Mouse (Mus musculus): ENCODE data around the gene L3mbtl4.
"Not testable (repeated sequence)": the region's sequence is repeated elsewhere in the genome, so short reads cannot be mapped to it uniquely, and the experiment has no call there.

Gene L3mbtl4

GRCm38 (mm10) chr17:68388481-68388880, 114.9 kb downstream of the L3mbtl4 start:
- no peak for DNase-seq (ENCODE audit: low read depth)

DNA sequence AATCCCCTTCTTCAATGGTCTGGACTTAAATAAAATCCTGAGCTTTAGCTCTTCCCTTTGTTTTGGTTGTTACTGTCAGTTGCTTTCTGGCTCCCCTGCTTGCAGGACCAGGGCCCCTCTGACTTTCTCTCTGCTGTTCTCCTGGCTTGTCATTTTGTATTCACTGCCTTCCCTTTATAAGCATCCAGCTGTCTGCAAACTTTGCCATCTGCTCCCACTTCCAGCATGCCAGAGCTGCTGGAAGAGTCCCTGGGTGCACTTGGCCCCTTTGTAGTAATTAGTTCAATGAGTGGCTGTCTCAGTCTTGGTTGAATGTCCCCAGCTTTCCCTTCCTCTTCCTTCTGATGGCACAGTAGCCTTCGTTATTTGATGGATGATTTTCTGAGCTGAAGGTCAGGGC, 132.4 kb downstream of the L3mbtl4 start:
- no peak for DNase-seq (ENCODE audit: low read depth)

DNA sequence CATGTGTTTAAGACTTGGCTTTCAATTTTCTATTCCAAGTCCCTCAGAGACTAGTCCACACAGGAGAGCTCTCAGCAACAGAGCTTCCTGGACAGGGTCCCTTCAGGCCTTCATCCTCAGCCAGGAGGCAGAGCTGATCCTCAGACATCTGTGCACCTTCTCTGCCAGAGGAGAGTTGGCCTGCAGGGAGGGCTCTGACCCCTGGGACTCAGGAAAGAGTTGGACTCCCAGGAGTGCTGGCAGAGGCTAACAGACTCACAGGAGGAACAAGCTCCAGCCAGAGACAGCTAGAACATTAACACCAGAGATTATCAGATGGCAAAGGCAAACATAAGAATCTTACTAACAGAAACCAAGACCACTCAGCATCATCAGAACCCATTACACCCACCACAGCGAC, 133.5 kb downstream of the L3mbtl4 start:
- DNase-seq (ENCODE audit: low read depth), result not testable (repeated sequence)

DNA sequence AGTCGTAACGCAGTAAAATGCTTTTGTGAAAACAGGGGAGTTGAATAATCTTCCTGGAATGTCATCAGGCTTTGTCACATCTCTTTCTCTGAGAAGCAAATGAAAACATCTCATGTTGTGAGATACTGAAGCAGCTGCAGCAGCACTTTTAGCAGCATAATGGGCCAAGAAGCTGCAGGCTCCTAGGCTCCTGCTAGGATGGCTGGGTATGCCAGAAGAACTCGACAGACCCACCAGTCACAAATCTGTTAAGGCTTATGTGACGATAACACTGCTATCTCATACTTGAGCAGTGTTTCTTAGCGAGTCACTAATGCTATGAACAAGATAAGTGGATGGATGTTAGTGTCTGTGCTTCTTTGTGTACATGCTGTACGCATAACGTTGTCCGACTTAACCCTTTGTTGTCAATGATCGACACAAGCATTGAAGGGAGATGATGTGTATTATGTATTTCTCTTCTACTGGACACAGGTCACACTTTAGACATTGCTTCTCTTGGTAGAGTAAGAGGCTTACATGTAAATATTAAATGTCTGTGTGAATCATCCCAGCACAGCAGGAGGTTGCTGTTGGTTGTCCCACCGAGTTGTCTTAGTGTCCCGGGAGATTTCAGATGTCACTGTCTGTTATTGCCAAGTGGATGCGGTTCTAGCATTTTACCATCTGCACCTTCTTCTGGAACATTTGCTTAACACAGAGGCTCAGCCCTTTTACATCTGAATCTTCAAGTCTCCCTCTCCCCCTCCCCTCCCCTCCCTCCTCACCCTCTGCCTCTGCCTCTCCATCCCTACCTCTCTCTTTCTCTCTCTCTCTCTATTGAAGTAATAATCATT, 149.3 kb downstream of the L3mbtl4 start:
- DNase-seq (ENCODE audit: low read depth), result no peak

- no peak for DNase-seq (ENCODE audit: low read depth)
Measured at GRCm38 (mm10) chr17:68433576-68433975, 160.0 kb downstream of the L3mbtl4 start.

DNA sequence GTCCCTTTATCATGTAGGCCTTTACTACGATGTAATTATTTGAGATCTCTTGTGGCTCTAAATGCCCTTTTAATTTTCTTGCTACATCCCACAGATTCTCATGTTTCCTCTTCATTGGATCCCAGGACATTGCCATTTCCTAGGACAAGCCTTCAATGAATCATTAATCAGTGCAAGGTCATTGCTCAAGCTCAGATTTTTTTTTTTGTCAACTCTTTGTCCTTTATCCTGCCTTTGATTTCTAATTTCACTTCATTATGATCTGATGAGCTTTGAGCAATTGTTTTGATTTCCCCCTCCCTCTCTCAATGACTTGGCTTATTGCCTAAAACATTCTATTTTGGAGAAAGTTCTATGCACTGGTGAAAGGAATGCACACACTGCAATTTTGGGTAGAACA, 177.3 kb downstream of the L3mbtl4 start:
- DNase-seq (ENCODE audit: low read depth), result no peak

- DNase-seq (ENCODE audit: low read depth), result no peak
Measured at GRCm38 (mm10) chr17:68461471-68461870, 187.9 kb downstream of the L3mbtl4 start.

DNA sequence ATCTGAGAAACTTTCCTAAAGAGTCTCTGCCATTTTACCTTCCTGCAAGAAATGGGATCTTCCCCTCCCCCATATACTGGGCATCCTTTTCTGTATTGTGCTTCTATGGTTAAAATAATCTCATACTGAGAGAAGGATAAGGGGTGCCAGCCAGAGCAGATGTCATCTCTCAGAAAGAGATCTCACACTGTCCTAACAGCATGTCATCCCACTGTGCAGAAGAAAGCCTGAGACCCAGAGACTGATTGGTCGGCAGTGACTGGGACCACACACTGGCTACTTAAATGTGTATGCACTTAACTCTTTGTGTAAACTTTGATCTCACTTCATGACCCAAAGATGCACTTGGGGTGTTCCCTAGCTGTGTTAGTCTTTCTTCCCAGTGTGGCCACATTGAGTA, 193.7 kb downstream of the L3mbtl4 start:
- DNase-seq (ENCODE audit: low read depth), result no peak

DNA sequence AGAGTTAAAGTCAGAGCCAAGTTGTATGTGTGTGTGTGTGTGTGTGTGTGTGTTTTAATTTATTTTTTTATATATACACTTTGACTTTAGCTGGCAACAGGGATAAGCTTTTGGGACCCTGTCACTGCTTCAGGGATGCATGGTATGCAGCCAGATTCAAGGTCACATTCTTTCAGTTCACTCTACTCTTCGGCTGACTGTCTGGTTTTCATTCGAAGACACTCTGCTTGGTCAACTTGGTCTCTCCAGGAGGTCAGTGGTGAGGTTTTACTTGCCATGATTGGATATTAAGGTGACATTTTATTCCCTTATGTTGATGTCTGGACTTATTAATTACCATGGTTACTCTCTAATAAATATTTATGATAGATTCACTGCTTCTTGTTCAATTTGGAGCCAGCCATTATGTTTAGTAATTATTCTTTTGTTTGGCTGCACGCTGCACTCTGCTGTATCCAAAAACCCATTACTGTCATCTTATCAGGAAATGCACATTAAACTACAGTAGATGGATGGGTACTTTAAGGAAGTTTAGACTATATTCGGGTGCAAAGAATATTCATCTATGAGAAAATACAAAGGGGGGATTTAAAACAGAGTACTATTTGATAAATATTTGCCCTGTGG, 216.6 kb downstream of the L3mbtl4 start:
- no peak for DNase-seq (ENCODE audit: low read depth)

DNA sequence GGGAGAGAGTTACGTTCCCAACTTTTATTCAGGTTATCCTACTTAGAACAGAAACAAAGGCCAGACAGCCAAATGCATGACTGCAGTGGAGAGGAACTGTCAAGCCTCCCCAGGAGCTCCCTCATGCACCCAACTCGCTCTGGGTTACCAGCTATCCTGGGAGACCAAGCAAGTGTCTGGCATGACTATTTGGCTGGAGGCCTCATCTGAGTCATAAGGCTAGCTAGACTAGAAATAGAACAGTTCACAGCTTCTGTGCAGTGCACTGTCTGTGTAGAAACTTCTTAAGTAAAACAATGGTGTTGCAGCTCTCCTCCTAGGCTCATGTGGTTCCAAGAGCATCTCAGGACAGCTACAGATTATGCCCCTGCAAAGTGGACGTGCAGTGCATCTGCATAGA, 218.6 kb downstream of the L3mbtl4 start:
- no peak for DNase-seq (ENCODE audit: low read depth)

DNA sequence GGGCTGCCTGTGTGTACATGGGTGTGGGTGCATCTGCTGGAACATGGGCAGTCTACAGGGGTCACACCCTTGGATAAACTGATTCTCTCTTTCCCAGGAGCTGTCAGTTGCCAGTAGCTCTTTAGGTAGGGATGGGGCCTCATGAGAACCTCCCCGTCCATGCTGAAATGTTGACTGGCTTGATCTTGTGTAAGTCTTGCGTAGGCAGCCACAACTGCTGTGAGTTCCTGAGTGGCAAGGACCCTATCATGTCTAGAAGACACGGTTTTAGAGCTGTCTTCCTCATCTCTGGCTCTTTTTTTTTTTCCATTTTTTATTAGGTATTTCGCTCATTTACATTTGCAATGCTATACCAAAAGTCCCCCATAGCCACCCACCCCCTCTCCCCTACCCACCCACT, 229.4 kb downstream of the L3mbtl4 start:
- not testable (repeated sequence) for DNase-seq (ENCODE audit: low read depth)

GRCm38 (mm10) chr17:68559698-68560097, 286.1 kb downstream of the L3mbtl4 start:
- no peak for DNase-seq (ENCODE audit: low read depth)

GRCm38 (mm10) chr17:68560264-68560663, 286.7 kb downstream of the L3mbtl4 start:
- DNase-seq (ENCODE audit: low read depth), result no peak

- DNase-seq (ENCODE audit: low read depth), result no peak
Measured at GRCm38 (mm10) chr17:68571806-68572205, 298.2 kb downstream of the L3mbtl4 start.

DNA sequence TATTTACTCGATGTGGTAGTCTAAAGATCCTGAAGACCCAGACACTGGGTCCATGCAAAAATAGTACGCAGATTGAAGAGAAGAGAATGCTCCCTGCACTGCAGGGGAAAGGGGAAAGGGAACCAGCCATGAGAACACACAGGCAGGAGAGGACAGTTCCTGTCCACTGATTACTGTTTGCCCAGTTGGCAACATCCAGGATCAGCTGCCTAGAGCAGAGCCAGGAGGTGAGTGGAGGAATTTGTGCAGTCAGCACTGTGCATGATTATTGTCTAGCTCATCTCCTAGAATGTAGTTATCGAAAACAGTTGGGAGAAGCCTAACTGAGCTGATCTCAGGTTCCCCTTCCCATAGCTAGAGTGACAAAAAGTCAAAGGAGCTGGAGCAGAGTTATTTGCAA, 311.6 kb downstream of the L3mbtl4 start:
- no peak for DNase-seq (ENCODE audit: low read depth)

DNA sequence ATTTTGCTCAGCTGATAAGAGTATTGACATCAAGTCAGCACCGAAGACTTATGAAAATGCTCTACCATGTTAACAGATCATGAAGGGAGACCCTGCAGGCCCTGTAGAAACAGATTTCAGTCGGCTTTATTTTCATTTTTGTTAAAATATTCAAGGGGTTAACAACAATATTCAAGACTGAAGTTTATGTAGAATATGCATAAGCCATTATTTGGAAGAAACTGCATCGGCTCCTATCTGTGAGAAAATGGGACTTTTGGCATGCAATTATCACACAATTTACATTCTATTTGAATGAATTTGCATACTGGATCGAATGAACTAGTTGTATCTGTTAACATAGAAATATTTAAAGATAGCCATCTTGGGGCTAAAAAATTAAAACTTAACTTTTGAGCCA, 318.0 kb downstream of the L3mbtl4 start:
- DNase-seq (ENCODE audit: low read depth), result no peak

- no peak for DNase-seq (ENCODE audit: low read depth)
Measured at GRCm38 (mm10) chr17:68602744-68603143, 329.1 kb downstream of the L3mbtl4 start.

GRCm38 (mm10) chr17:68607691-68608090, 334.1 kb downstream of the L3mbtl4 start:
- no peak for DNase-seq (ENCODE audit: low read depth)

GRCm38 (mm10) chr17:68611247-68611646, 337.6 kb downstream of the L3mbtl4 start:
- no peak for DNase-seq (ENCODE audit: low read depth)

DNA sequence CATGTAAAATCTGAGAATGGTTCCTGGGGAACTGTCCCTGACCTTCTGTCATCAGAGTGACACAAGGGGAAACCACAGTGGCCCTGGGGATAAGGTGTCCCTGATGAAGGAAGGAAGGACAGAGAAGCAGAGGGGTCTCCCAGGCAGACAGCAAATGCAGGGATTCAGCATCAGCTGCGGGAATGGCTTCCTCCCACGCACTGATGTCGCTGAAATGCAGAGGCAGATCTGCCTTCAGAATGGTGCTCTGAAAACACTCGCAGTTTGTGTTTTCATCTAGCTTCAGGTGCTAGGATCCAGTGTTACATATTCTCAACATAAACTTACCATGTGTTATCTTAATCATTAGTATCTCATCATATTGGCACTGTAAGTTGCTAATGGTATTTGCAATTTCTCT, 351.7 kb downstream of the L3mbtl4 start:
- DNase-seq (ENCODE audit: low read depth), result no peak

GRCm38 (mm10) chr17:68629631-68630426, 356.2 kb downstream of the L3mbtl4 start:
- no peak for DNase-seq (ENCODE audit: low read depth)

DNA sequence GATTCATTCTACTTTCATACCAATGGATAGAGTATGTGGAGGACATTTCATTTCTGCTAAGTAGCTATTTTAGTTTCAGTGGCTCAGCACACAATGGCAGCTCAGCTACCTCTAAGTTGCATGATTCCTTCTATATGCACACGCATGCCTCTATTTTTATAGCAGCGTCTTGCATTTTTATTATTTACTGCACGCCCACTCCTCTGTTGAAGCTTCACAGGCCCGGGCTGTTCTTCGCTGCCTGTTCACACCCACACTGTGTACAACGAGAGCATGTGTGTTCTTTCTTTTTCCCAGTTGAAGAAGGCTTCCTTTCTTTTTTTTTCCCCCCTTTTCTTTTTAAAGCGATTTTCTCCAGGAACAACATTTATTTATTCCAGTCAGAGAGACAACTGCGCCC, 357.8 kb downstream of the L3mbtl4 start:
- no peak for DNase-seq (ENCODE audit: low read depth)

DNA sequence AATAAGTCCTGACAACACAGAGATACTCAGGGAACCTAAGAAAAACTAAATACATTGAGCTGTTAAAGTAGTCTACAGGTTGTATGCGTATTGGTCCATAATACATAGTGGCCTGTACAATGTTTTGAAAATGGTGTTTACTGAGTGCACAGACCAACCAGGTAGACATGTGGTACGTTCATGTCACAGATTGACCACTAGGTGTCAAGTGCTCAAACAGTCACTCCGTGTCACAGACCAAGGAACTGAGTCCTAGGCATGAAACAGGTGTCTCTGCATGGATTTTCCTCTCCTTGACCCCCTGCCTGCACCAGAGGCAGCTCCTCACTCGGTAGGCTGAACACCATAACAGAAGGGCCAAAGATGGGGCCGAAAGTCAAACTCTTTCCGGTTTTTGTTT, 366.6 kb downstream of the L3mbtl4 start:
- no peak for DNase-seq (ENCODE audit: low read depth)

Data from 416B (cell line).